Comparison of ENCODE assay signal across 33 mouse cellular contexts in genomic region chr14:54963727-54964126, GRCm38 (mm10). TPM values are rescaled to one million over a fixed set of nuclear protein-coding genes. Genes with fewer than 3 reads are reported as not detected.
DNase-seq lines count a peak whose midpoint lies in the region; ATAC-seq and TF ChIP-seq lines count a peak whose summit lies in the region.
"Had no signal": no experiment of that assay in that cellular context is flagged by ENCODE, and none has a peak within 500 bp of the region (broad histone marks: within the 10 kb centered on the region; RNA-seq: fewer than 3 reads in every experiment).

No protein-coding gene starts in this region.

- WGBS in heart, adult 2 months = 63% methylated on average over 11 of the region's 11 CpGs
- WGBS in heart, embryonic 12.5 days = 67% methylated on average over 11 of the region's 11 CpGs
- 59% methylated on average over 11 of the region's 11 CpGs for WGBS in heart, embryonic 15.5 days
- 89% methylated on average over 11 of the region's 11 CpGs for WGBS in lung, embryonic 14.5 days

- no peaks in the 10 kb centered on the region for H3K27me3 ChIP-seq in heart, adult 2 months (ENCODE audit: control insufficient read depth, insufficient read depth, low read length)
- no peaks in the 10 kb centered on the region for H3K27me3 ChIP-seq in heart, embryonic 12.5 days (replicated peaks)
- no peaks in the 10 kb centered on the region for H3K27me3 ChIP-seq in heart, embryonic 15.5 days
- H3K27me3 ChIP-seq in lung, embryonic 14.5 days (ENCODE audit: insufficient read depth, low read length) = no peaks in the 10 kb centered on the region
- H3K27me3 ChIP-seq: embryonic facial prominence, embryonic 13.5 days; forebrain, embryonic 15.5 days; intestine, embryonic 15.5 days had no signal

- intact Hi-C loops in heart, adult 2 months (cut with DNase I) = no loop called here

- peak; percentile 84 for TF ChIP-seq EP300 in heart, adult 2 months (IDR thresholded peaks at IDR 0.05; ENCODE audit: insufficient read depth, low read depth, low read length)

- peak; percentile 63; the same call in 1 of the 2 replicates for TF ChIP-seq POLR2A in heart, adult 2 months (IDR thresholded peaks at IDR 0.05; ENCODE audit: insufficient read depth, low read depth, low read length)

- TF ChIP-seq CTCF in heart, adult 2 months (IDR thresholded peaks at IDR 0.05) = no peak
- TF ChIP-seq CTCF in lung, embryonic 14.5 days (IDR thresholded peaks at IDR 0.05; ENCODE audit: low read depth) = no peak

- no peaks in the 10 kb centered on the region; the same call in 1 of the 2 replicates for H3K36me3 ChIP-seq in heart, adult 2 months (ENCODE audit: control insufficient read depth, insufficient read depth, low read length)
- H3K36me3 ChIP-seq in heart, embryonic 12.5 days = peaks cover 54% of the 10 kb centered on the region
- H3K36me3 ChIP-seq in heart, embryonic 15.5 days = no peaks in the 10 kb centered on the region; the same call in 1 of the 2 replicates
- no peaks in the 10 kb centered on the region for H3K36me3 ChIP-seq in lung, embryonic 14.5 days (ENCODE audit: insufficient read depth)
- H3K36me3 ChIP-seq: embryonic facial prominence, embryonic 10.5 days; embryonic facial prominence, embryonic 13.5 days; forebrain, embryonic 12.5 days; forebrain, embryonic 15.5 days; hindbrain, embryonic 10.5 days; hindbrain, embryonic 13.5 days; intestine, embryonic 15.5 days had no signal

- H3K4me2 ChIP-seq in heart, embryonic 12.5 days = peak overlapping the region; percentile 68
- H3K4me2 ChIP-seq in heart, embryonic 15.5 days = peak overlapping the region; percentile 56
- no peak overlapping the region for H3K4me2 ChIP-seq in lung, embryonic 14.5 days
- H3K4me2 ChIP-seq: embryonic facial prominence, embryonic 13.5 days; forebrain, embryonic 12.5 days; forebrain, embryonic 15.5 days; hindbrain, embryonic 13.5 days; intestine, embryonic 15.5 days had no signal

- H3K9me3 ChIP-seq in heart, embryonic 12.5 days (replicated peaks) = no peaks in the 10 kb centered on the region
- no peaks in the 10 kb centered on the region for H3K9me3 ChIP-seq in heart, embryonic 15.5 days (replicated peaks)
- no peaks in the 10 kb centered on the region for H3K9me3 ChIP-seq in lung, embryonic 14.5 days (ENCODE audit: low read depth, low read length)
- H3K9me3 ChIP-seq: embryonic facial prominence, embryonic 10.5 days; embryonic facial prominence, embryonic 13.5 days; forebrain, embryonic 12.5 days; forebrain, embryonic 15.5 days; hindbrain, embryonic 10.5 days; hindbrain, embryonic 13.5 days; intestine, embryonic 15.5 days had no signal

- peak overlapping the region; percentile 94 for H3K9ac ChIP-seq in heart, adult 2 months (ENCODE audit: low read depth, low read length)
- peak overlapping the region; percentile 88 for H3K9ac ChIP-seq in heart, embryonic 12.5 days
- H3K9ac ChIP-seq in heart, embryonic 15.5 days = peak overlapping the region; percentile 46
- no peak overlapping the region for H3K9ac ChIP-seq in lung, embryonic 14.5 days
- H3K9ac ChIP-seq: embryonic facial prominence, embryonic 13.5 days; forebrain, embryonic 12.5 days; forebrain, embryonic 15.5 days; hindbrain, embryonic 13.5 days; intestine, embryonic 15.5 days had no signal

- no peaks in the 10 kb centered on the region for H3K79me2 ChIP-seq in heart, adult 2 months (replicated peaks; ENCODE audit: control insufficient read depth, insufficient read depth, low read length)

- ATAC-seq in heart, embryonic 12.5 days (ENCODE audit: insufficient number of reproducible peaks, low FRiP score) = no peak
- ATAC-seq in heart, embryonic 15.5 days (replicated peaks; ENCODE audit: insufficient number of reproducible peaks, insufficient read depth, low FRiP score, low read depth) = no peak
- no peak for ATAC-seq in lung, embryonic 14.5 days (ENCODE audit: insufficient read depth)
- ATAC-seq: activated CD4-positive, CD25-positive, alpha-beta regulatory T cell, adult 4 months; forebrain, embryonic 15.5 days; hindbrain, embryonic 16.5 days; intestine, embryonic 15.5 days had no signal

- H3K4me1 ChIP-seq in heart, adult 2 months (ENCODE audit: control insufficient read depth, insufficient read depth, low read length) = no peaks in the 10 kb centered on the region
- H3K4me1 ChIP-seq in heart, embryonic 12.5 days (replicated peaks) = peaks cover 55% of the 10 kb centered on the region
- H3K4me1 ChIP-seq in heart, embryonic 15.5 days (replicated peaks) = peaks cover 50% of the 10 kb centered on the region
- H3K4me1 ChIP-seq in lung, embryonic 14.5 days (ENCODE audit: insufficient read depth) = no peaks in the 10 kb centered on the region
- H3K4me1 ChIP-seq: forebrain, embryonic 15.5 days; hindbrain, embryonic 13.5 days; intestine, embryonic 15.5 days had no signal

- peak overlapping the region; percentile 59 for H3K4me3 ChIP-seq in heart, adult 2 months
- H3K4me3 ChIP-seq in heart, embryonic 12.5 days = peak overlapping the region; percentile 61
- H3K4me3 ChIP-seq in heart, embryonic 15.5 days = peak overlapping the region; percentile 51
- no peak overlapping the region for H3K4me3 ChIP-seq in lung, embryonic 14.5 days (ENCODE audit: low read depth, low read length)
- H3K4me3 ChIP-seq: embryonic facial prominence, embryonic 10.5 days; embryonic facial prominence, embryonic 13.5 days; erythroblast, embryonic 14.5 days; forebrain, embryonic 12.5 days; forebrain, embryonic 15.5 days; hindbrain, embryonic 10.5 days; hindbrain, embryonic 13.5 days; intestine, embryonic 15.5 days had no signal

- peak in 1 of 2 experiments; percentile 24 for DNase-seq in heart, adult 2 months
- no peak for DNase-seq in heart, adult 18-20 months
- DNase-seq in heart, adult 11 months = no peak
- no peak for DNase-seq in heart, adult 9 months (ENCODE audit: low spot score in 2 of 2)
- no peak for DNase-seq in lung, embryonic 14.5 days
- DNase-seq in lung, postnatal 4 days = no peak
- DNase-seq: adrenal gland, adult 8-10 months; adrenal gland, postnatal 25 days; cerebellum, adult 11-12 months; cerebellum, adult 8-10 months; cerebellum, postnatal 10 days; cerebellum, postnatal 36 days; embryo, embryonic 11 days; gastrocnemius, postnatal 25 days; kidney, adult 11 months; kidney, adult 8-10 months had no signal

- peak overlapping the region; percentile 93 for H3K27ac ChIP-seq in heart, adult 2 months
- peak overlapping the region; percentile 94 for H3K27ac ChIP-seq in heart, embryonic 12.5 days (ENCODE audit: poor library complexity, severe bottlenecking)
- H3K27ac ChIP-seq in heart, embryonic 15.5 days = peak overlapping the region; percentile 90
- H3K27ac ChIP-seq in lung, embryonic 14.5 days (ENCODE audit: low read depth) = 0 out of 2 replicates have a peak overlapping the region, but pooled peaks have one; percentile 25
- H3K27ac ChIP-seq: embryonic facial prominence, embryonic 10.5 days; embryonic facial prominence, embryonic 13.5 days; forebrain, embryonic 12.5 days; forebrain, embryonic 15.5 days; hindbrain, embryonic 10.5 days; hindbrain, embryonic 13.5 days; intestine, embryonic 15.5 days had no signal

RNA-seq across cellular contexts. Expression of gene Myh6, which starts 3.0 kb away (rescaled TPM):
- over 10,000 TPM; 19,033 to 21,149 TPM for total RNA-seq in heart, adult 2 months (2021)
- 6,249 and 7,266 TPM in 2 replicates for polyA plus RNA-seq in heart, adult 2 months (2012; rRNA removed)
- over 10,000 TPM; 21,244 to 21,975 TPM for total RNA-seq in heart, adult 18-20 months (2021)
- polyA plus RNA-seq in heart, embryonic 12.5 days (2016; fragmentation: Nextera tagmentation; extraction: Ambion mirVana) = 2,737 and 2,858 TPM in 2 replicates
- 2,004 and 2,041 TPM in 2 replicates for polyA plus RNA-seq in heart, embryonic 15.5 days (2015; fragmentation: Nextera tagmentation; extraction: Ambion mirVana)
- 4.6 and 87.1 TPM in 2 replicates for polyA plus RNA-seq in lung, embryonic 14.5 days (2014; fragmentation: Nextera tagmentation; extraction: Ambion mirVana)
- total RNA-seq: adrenal gland, adult 8-10 months; adrenal gland, postnatal 25 days had no signal
- polyA plus RNA-seq: activated CD4-positive, CD25-positive, alpha-beta regulatory T cell, adult 4 months; erythroblast, embryonic 14.5 days; gonadal fat pad, adult 2 months had no signal

RNA-seq across cellular contexts. Expression of gene Gm17428, which starts 13.0 kb away (rescaled TPM):
- not detected for total RNA-seq in heart, adult 2 months (2021)
- not detected in 2 replicates for polyA plus RNA-seq in heart, adult 2 months (2012; rRNA removed)
- not detected for total RNA-seq in heart, adult 18-20 months (2021)
- polyA plus RNA-seq in heart, embryonic 12.5 days (2016; fragmentation: Nextera tagmentation; extraction: Ambion mirVana) = not detected in 2 replicates
- not detected in 2 replicates for polyA plus RNA-seq in heart, embryonic 15.5 days (2015; fragmentation: Nextera tagmentation; extraction: Ambion mirVana)
- not detected in 2 replicates for polyA plus RNA-seq in lung, embryonic 14.5 days (2014; fragmentation: Nextera tagmentation; extraction: Ambion mirVana)
- total RNA-seq: adrenal gland, adult 8-10 months; adrenal gland, postnatal 25 days; ES-E14; gastrocnemius, adult 8-10 months; gastrocnemius, postnatal 25 days had no signal
- polyA plus RNA-seq: activated CD4-positive, CD25-positive, alpha-beta regulatory T cell, adult 4 months; brain, embryonic 14.5 days; cortical plate, adult 2 months; embryonic facial prominence, embryonic 10.5 days; embryonic facial prominence, embryonic 13.5 days; erythroblast, embryonic 14.5 days; forebrain, embryonic 12.5 days; forebrain, embryonic 15.5 days; gonadal fat pad, adult 2 months; hindbrain, embryonic 10.5 days; hindbrain, embryonic 13.5 days; hindbrain, embryonic 16.5 days; intestine, embryonic 15.5 days had no signal

RNA-seq across cellular contexts. Expression of gene Cmtm5, which starts 27.7 kb away (rescaled TPM):
- under 1 TPM in 1 of 2 experiments, not detected in 1; 0.30 TPM for total RNA-seq in heart, adult 2 months (2021)
- polyA plus RNA-seq in heart, adult 2 months (2012; rRNA removed) = 1.8 and 2.9 TPM in 2 replicates
- under 1 TPM in 1 of 2 experiments, not detected in 1; 0.44 TPM for total RNA-seq in heart, adult 18-20 months (2021)
- polyA plus RNA-seq in heart, embryonic 12.5 days (2016; fragmentation: Nextera tagmentation; extraction: Ambion mirVana) = 0.57 and 0.89 TPM in 2 replicates
- 0.74 and 2.4 TPM in 2 replicates for polyA plus RNA-seq in heart, embryonic 15.5 days (2015; fragmentation: Nextera tagmentation; extraction: Ambion mirVana)
- polyA plus RNA-seq in lung, embryonic 14.5 days (2014; fragmentation: Nextera tagmentation; extraction: Ambion mirVana) = 0.22 and 0.31 TPM in 2 replicates
- total RNA-seq: ES-E14; gastrocnemius, adult 8-10 months had no signal
- polyA plus RNA-seq: erythroblast, embryonic 14.5 days had no signal

RNA-seq across cellular contexts. Expression of gene Myh7, which starts 30.7 kb away (rescaled TPM):
- total RNA-seq in heart, adult 2 months (2021) = 1,000 to 10,000 TPM; 1,935 to 2,240 TPM
- 19.8 and 29.5 TPM in 2 replicates for polyA plus RNA-seq in heart, adult 2 months (2012; rRNA removed)
- total RNA-seq in heart, adult 18-20 months (2021) = 1,000 to 10,000 TPM; 1,849 to 2,242 TPM
- 5,583 and 5,934 TPM in 2 replicates for polyA plus RNA-seq in heart, embryonic 12.5 days (2016; fragmentation: Nextera tagmentation; extraction: Ambion mirVana)
- polyA plus RNA-seq in heart, embryonic 15.5 days (2015; fragmentation: Nextera tagmentation; extraction: Ambion mirVana) = 4,763 and 4,914 TPM in 2 replicates
- polyA plus RNA-seq in lung, embryonic 14.5 days (2014; fragmentation: Nextera tagmentation; extraction: Ambion mirVana) = 1.8 and 3.6 TPM in 2 replicates
- total RNA-seq: adrenal gland, adult 8-10 months; adrenal gland, postnatal 25 days had no signal
- polyA plus RNA-seq: activated CD4-positive, CD25-positive, alpha-beta regulatory T cell, adult 4 months; erythroblast, embryonic 14.5 days had no signal

RNA-seq across cellular contexts. Expression of gene Il25, which starts 31.2 kb away (rescaled TPM):
- not detected for total RNA-seq in heart, adult 2 months (2021)
- polyA plus RNA-seq in heart, adult 2 months (2012; rRNA removed) = not detected in 2 replicates
- not detected for total RNA-seq in heart, adult 18-20 months (2021)
- polyA plus RNA-seq in heart, embryonic 12.5 days (2016; fragmentation: Nextera tagmentation; extraction: Ambion mirVana) = not detected in 2 replicates
- not detected in 2 replicates for polyA plus RNA-seq in heart, embryonic 15.5 days (2015; fragmentation: Nextera tagmentation; extraction: Ambion mirVana)
- not detected in 2 replicates for polyA plus RNA-seq in lung, embryonic 14.5 days (2014; fragmentation: Nextera tagmentation; extraction: Ambion mirVana)
- total RNA-seq: adrenal gland, adult 8-10 months; adrenal gland, postnatal 25 days; gastrocnemius, adult 8-10 months; gastrocnemius, postnatal 25 days had no signal
- polyA plus RNA-seq: activated CD4-positive, CD25-positive, alpha-beta regulatory T cell, adult 4 months; embryonic facial prominence, embryonic 10.5 days; embryonic facial prominence, embryonic 13.5 days; erythroblast, embryonic 14.5 days; forebrain, embryonic 12.5 days; gonadal fat pad, adult 2 months; intestine, embryonic 15.5 days had no signal

Comparison
In these comparisons a context has a peak if more than half of its experiments do, and no peak if none do; other contexts are left out.
1. H3K27ac ChIP-seq: peak in every context shown above with its lines; median percentile 94 in heart, embryonic 12.5 days; 93 in heart, adult 2 months; 90 in heart, embryonic 15.5 days; 25 in lung, embryonic 14.5 days.
2. RNA of gene Myh6, which starts 3.0 kb away (polyA plus RNA-seq): 6,249 to 7,266 TPM in heart, adult 2 months, 2,737 to 2,858 TPM in heart, embryonic 12.5 days and 2,004 to 2,041 TPM in heart, embryonic 15.5 days; 4.6 to 87.1 TPM in lung, embryonic 14.5 days; every median in the first group is over 10 times any median in the second.